Mouse (Mus musculus) hindbrain, postnatal 0 days (tissue): ENCODE measurements around the gene Sh3pxd2a. TPM values are rescaled to one million over a fixed set of nuclear protein-coding genes. Genes with fewer than 3 reads are reported as not detected.

Source experiments
- ATAC-seq: fragments of 200-750 bp; cut with Nextera tagmentation; 2 replicates; pipeline ENCODE4 v1.8.0; 2017; ENCODE audit warnings: mild to moderate bottlenecking, moderate TSS enrichment, moderate library complexity
- DNase-seq: peaks from one replicate; pipeline ENCODE4 v3.0.0-alpha.2; 2015; ENCODE audit warnings: low spot score
- H3K27ac ChIP-seq: fragments of 300-500 bp; sonication (generic); 2 replicates; pipeline ENCODE4 v1.5.1; 2014; ENCODE audit warnings: mild to moderate bottlenecking
- H3K27me3 ChIP-seq: fragments of 300-500 bp; sonication (generic); 2 replicates; pipeline ENCODE4 v1.6.1; 2014; ENCODE audit warnings: low read length, mixed read lengths; ENCODE audit not compliant: insufficient read depth
- H3K36me3 ChIP-seq: fragments of 300-500 bp; sonication (generic); 2 replicates; pipeline ENCODE4 v1.6.1; 2014; ENCODE audit warnings: low read length, mixed read lengths; ENCODE audit not compliant: insufficient read depth
- H3K4me1 ChIP-seq: fragments of 300-500 bp; sonication (generic); 2 replicates; pipeline ENCODE4 v1.6.1; 2014; ENCODE audit warnings: antibody characterized with exemption, low read length, mixed read lengths; ENCODE audit not compliant: insufficient read depth
- H3K4me2 ChIP-seq: fragments of 300-500 bp; sonication (generic); 2 replicates; pipeline ENCODE4 v1.6.1; 2014; ENCODE audit warnings: low read depth, mild to moderate bottlenecking, low read length, moderate library complexity, mixed read lengths
- H3K4me3 ChIP-seq: fragments of 300-500 bp; sonication (generic); 2 replicates; pipeline ENCODE4 v1.5.1; 2014; ENCODE audit warnings: low read length
- H3K9ac ChIP-seq: fragments of 300-500 bp; sonication (generic); replicated peaks from 2 replicates; pipeline ENCODE4 v1.6.1; 2014; ENCODE audit warnings: mild to moderate bottlenecking, low read length, moderate library complexity, mixed read lengths
- H3K9me3 ChIP-seq: fragments of 300-500 bp; sonication (generic); 2 replicates; pipeline ENCODE4 v1.6.1; 2016; ENCODE audit warnings: low read length, mixed read lengths
- CTCF ChIP-seq: IDR thresholded peaks from 2 replicates; pipeline ENCODE4 v1.5.1; 2016; ENCODE audit warnings: antibody characterized with exemption, control low read depth, low read depth
- WGBS: fragments of 180-500 bp; shearing (Covaris S2); extraction: QIAGEN DNeasy Blood & Tissue Kit; methylation state at CpG from one replicate; pipeline ENCODE4 v1.1.7; 2014; 5-methylcytosine and 5-hydroxymethylcytosine counted together
- polyA plus RNA-seq: library from polyadenylated mRNA; unstranded; fragments of >200 nt; fragmentation: Nextera tagmentation; extraction: Ambion mirVana; gene quantifications from 2 replicates; pipeline ENCODE4 v1.2.1, GENCODE M21; 2015
- total RNA-seq: library from RNA; depleted of rRNA; stranded (reverse); fragments of >200 nt; gene quantifications from 2 replicates; pipeline ENCODE4 v1.2.3, GENCODE M21; 2014

Sh3pxd2a gene
- total and polyA plus RNA-seq, 2 experiments from 2014 or later: 1.8 to 25.5 TPM

GRCm38 (mm10) chr19:47463636-47464303 lies 431 bp downstream of the Sh3pxd2a start:
- peak overlapping the region; percentile 63 for H3K4me3 ChIP-seq
- H3K27ac ChIP-seq: peak overlapping the region; percentile 66; the same call in 1 of the 2 replicates
- H3K27me3 ChIP-seq: no peaks in the 10 kb centered on the region
- H3K4me1 ChIP-seq: peaks cover 8% of the 10 kb centered on the region; the same call in 1 of the 2 replicates
- ATAC-seq (peak; percentile 72), DNase-seq (peak; percentile 78)
- WGBS: under 1% methylated on average over 46 of the region's 46 CpGs
- peak overlapping the region; percentile 75 for H3K4me2 ChIP-seq
- H3K9ac ChIP-seq: peak overlapping the region; percentile 68
- TF ChIP-seq CTCF: peak; percentile 61
- H3K36me3 ChIP-seq: no peaks in the 10 kb centered on the region
- no peaks in the 10 kb centered on the region for H3K9me3 ChIP-seq

- H3K9ac ChIP-seq: peak overlapping the region; percentile 68
- H3K27ac ChIP-seq: 0 out of 2 replicates have a peak overlapping the region, but pooled peaks have one; percentile 66
- no peaks in the 10 kb centered on the region for H3K9me3 ChIP-seq
- no peaks in the 10 kb centered on the region for H3K27me3 ChIP-seq
- ATAC-seq: no peak
- H3K4me2 ChIP-seq: peak overlapping the region; percentile 75
- H3K4me1 ChIP-seq: peaks cover 10% of the 10 kb centered on the region; the same call in 1 of the 2 replicates
- TF ChIP-seq CTCF: no peak
- peak overlapping the region; percentile 63 for H3K4me3 ChIP-seq
- DNase-seq: no peak
- under 1% methylated on average over 13 of the region's 13 CpGs for WGBS
- no peaks in the 10 kb centered on the region for H3K36me3 ChIP-seq
These were observed 995 bp downstream of the Sh3pxd2a start for GRCm38 (mm10) chr19:47463206-47463605.

- Histone ChIP-seq H3K36me3 (no peaks in the 10 kb centered on the region), H3K4me1 (peaks cover 13% of the 10 kb centered on the region; the same call in 1 of the 2 replicates), H3K9ac (no peak overlapping the region; the same call in 1 of the 2 replicates), H3K9me3 (no peaks in the 10 kb centered on the region), H3K27ac (no peak overlapping the region), H3K27me3 (no peaks in the 10 kb centered on the region), H3K4me2 (peak overlapping the region; percentile 75), H3K4me3 (peak overlapping the region; percentile 63)
- WGBS: 17% methylated on average over 6 of the region's 6 CpGs
- DNase-seq (no peak), ATAC-seq (no peak)
- no peak for TF ChIP-seq CTCF
These were observed 1.5 kb downstream of the Sh3pxd2a start for GRCm38 (mm10) chr19:47462725-47463124.

GRCm38 (mm10) chr19:47461838-47462237 lies 2.4 kb downstream of the Sh3pxd2a start:
- H3K4me1 ChIP-seq: peaks cover 16% of the 10 kb centered on the region; the same call in 1 of the 2 replicates
- WGBS: 94% methylated on average over 3 of the region's 3 CpGs

GRCm38 (mm10) chr19:47461386-47461785 lies 2.8 kb downstream of the Sh3pxd2a start:
- no peak overlapping the region for H3K9ac ChIP-seq
- ATAC-seq (no peak), DNase-seq (no peak)
- 81% methylated on average over 9 of the region's 9 CpGs for WGBS
- TF ChIP-seq CTCF: no peak
- no peaks in the 10 kb centered on the region for H3K9me3 ChIP-seq
- no peak overlapping the region for H3K4me3 ChIP-seq
- no peaks in the 10 kb centered on the region for H3K27me3 ChIP-seq
- H3K27ac ChIP-seq: no peak overlapping the region
- H3K4me2 ChIP-seq: no peak overlapping the region
- no peaks in the 10 kb centered on the region for H3K36me3 ChIP-seq
- peaks cover 16% of the 10 kb centered on the region; the same call in 1 of the 2 replicates for H3K4me1 ChIP-seq

More at GRCm38 (mm10) chr19:47461838-47462237, 2.4 kb downstream of the Sh3pxd2a start:
- no peak overlapping the region for H3K9ac ChIP-seq
- no peaks in the 10 kb centered on the region for H3K36me3 ChIP-seq
- H3K4me2 ChIP-seq: peak overlapping the region; percentile 75; the same call in 1 of the 2 replicates
- H3K27me3 ChIP-seq: no peaks in the 10 kb centered on the region
- no peak for DNase-seq
- peak; percentile 48 for TF ChIP-seq CTCF
- H3K27ac ChIP-seq: no peak overlapping the region
- ATAC-seq: no peak
- no peak overlapping the region for H3K4me3 ChIP-seq
- H3K9me3 ChIP-seq: no peaks in the 10 kb centered on the region

GRCm38 (mm10) chr19:47460120-47460960 lies 3.9 kb downstream of the Sh3pxd2a start:
- 0 out of 2 replicates have a peak overlapping the region, but pooled peaks have one; percentile 0 for H3K4me2 ChIP-seq
- no peak for ATAC-seq
- DNase-seq: no peak
- no peaks in the 10 kb centered on the region for H3K27me3 ChIP-seq
- H3K9me3 ChIP-seq: no peaks in the 10 kb centered on the region
- H3K4me3 ChIP-seq: no peak overlapping the region
- no peak; the same call in 1 of the 2 replicates for TF ChIP-seq CTCF
- no peak overlapping the region for H3K27ac ChIP-seq
- H3K36me3 ChIP-seq: no peaks in the 10 kb centered on the region
- H3K4me1 ChIP-seq: peaks cover 16% of the 10 kb centered on the region; the same call in 1 of the 2 replicates
- no peak overlapping the region for H3K9ac ChIP-seq
- 56% methylated on average over 19 of the region's 19 CpGs for WGBS
